Mouse (Mus musculus) layer of hippocampus, postnatal 14 days (tissue): Measurements from ENCODE around the gene Arid4a. TPM values are rescaled to one million over a fixed set of nuclear protein-coding genes. Genes with fewer than 3 reads are reported as not detected.

Experiments
- DNase-seq, 2 experiments: peaks; one replicate each; pipeline ENCODE4 v3.0.0; 2021 to 2022; ENCODE audit warnings: low spot score in 2 of 2, mixed read lengths in 1 of 2
- total RNA-seq, 2 experiments: library from RNA; stranded (reverse); gene quantifications; 2 replicates each; pipeline ENCODE4 v1.2.3; 2021

Arid4a gene
- total RNA-seq, 2 experiments from 2014 or later, result 32.6 to 35.8 TPM

DNA sequence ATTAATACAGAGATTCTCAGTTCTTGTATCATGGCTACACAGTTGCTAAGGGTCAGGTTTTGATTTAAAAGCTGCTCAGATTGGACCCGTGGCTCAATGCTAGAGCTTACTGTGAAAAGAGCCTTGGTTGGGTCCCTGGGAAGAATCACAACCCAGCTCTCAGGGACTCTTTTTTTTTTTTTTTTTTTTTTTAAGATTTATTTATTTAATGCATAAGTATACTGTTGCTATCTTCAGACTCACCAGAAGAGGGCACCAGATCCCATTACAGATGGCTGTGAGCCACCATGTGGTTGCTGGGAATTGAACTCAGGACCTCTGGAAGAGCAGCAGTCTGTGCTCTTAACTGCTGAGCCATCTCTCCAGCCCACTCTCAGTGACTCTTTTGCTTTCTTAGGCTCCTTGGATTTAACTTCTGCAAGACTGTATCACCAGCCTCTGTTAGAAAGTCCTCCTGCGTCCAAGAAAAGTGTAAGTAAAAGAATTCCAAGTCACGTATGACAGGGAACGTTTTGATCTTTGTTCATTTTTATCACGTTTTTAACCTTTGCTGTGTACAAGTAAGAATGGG lies 123.6 kb downstream of the Arid4a start:
- DNase-seq, result no peak

- no peak for DNase-seq
Measured at GRCm38 (mm10) chr12:71141189-71141588, 125.4 kb downstream of the Arid4a start.

DNA sequence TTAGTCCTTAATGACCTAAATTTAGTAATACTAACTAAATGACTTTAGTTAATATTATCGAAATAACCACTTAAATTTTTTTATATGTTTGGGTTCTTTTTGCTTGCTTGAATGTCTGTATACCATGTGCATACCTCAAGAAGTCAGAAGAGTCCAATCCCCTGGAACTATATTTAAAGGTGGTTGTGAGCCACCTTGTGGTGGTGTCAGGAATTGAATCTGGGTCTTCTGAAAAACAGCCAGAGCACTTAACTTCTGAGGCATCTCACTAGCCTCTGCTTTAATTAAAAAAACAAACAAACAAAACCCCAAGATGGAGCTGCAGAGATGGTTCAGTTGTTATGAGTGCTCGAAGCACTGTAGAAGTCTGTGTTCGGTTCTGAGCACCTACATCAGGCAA lies 131.9 kb downstream of the Arid4a start:
- peak in 1 of 2 experiments; percentile 16 for DNase-seq

Other genes with a start within 250 kb of the Arid4a start
- 10 to 100 TPM; 13.3 to 14.2 TPM for gene Frmd6, start 190.5 kb upstream of the Arid4a start, total RNA-seq
- gene Actr10, start 78.1 kb upstream of the Arid4a start, total RNA-seq, result 100 to 1,000 TPM; 168 to 172 TPM
- gene Psma3, start 41.4 kb upstream of the Arid4a start, total RNA-seq, result 100 to 1,000 TPM; 232 TPM
- gene Tomm20l, start 95.4 kb downstream of the Arid4a start, total RNA-seq, result not detected
- gene Timm9, start 120.7 kb downstream of the Arid4a start, total RNA-seq, result 10 to 100 TPM; 67.0 to 67.2 TPM
- 1 to 10 TPM; 5.2 to 6.9 TPM for gene 2700049A03Rik, start 120.9 kb downstream of the Arid4a start, total RNA-seq